Mouse (Mus musculus): ENCODE results near the gene Trim24. TPM values are rescaled to one million over a fixed set of nuclear protein-coding genes. Genes with fewer than 3 reads are reported as not detected.

Trim24 gene
- polyA plus RNA-seq, 1 experiment from 2014 or later = 17.2 TPM

- H3K9me3 ChIP-seq (replicated peaks; ENCODE audit: control insufficient read depth, low read length, poor library complexity, severe bottlenecking) = no peaks in the 10 kb centered on the region
- no peaks in the 10 kb centered on the region for H3K4me1 ChIP-seq (ENCODE audit: control insufficient read depth, insufficient read depth, low read length)
- no peaks in the 10 kb centered on the region for H3K36me3 ChIP-seq (ENCODE audit: control insufficient read depth, insufficient read depth, low read length)
- H3K27ac ChIP-seq (ENCODE audit: low read length) = no peak overlapping the region
- H3K9ac ChIP-seq (ENCODE audit: low read depth, low read length) = no peak overlapping the region
- ATAC-seq = no peak
- H3K27me3 ChIP-seq (ENCODE audit: control insufficient read depth, insufficient read depth, low read depth, low read length) = no peaks in the 10 kb centered on the region
- no peak overlapping the region for H3K4me2 ChIP-seq (ENCODE audit: low read length)
- 80% methylated on average over 4 of the region's 4 CpGs for WGBS
- no peak overlapping the region for H3K4me3 ChIP-seq (ENCODE audit: low read depth, low read length)
Observed at GRCm38 (mm10) chr6:37857196-37857874, 13.3 kb upstream of the Trim24 start.

GRCm38 (mm10) chr6:37858126-37858525 is 12.5 kb upstream of the Trim24 start:
- no peaks in the 10 kb centered on the region for H3K9me3 ChIP-seq (replicated peaks; ENCODE audit: control insufficient read depth, low read length, poor library complexity, severe bottlenecking)
- no peak for ATAC-seq
- no peak overlapping the region for H3K9ac ChIP-seq (ENCODE audit: low read depth, low read length)
- H3K4me3 ChIP-seq (ENCODE audit: low read depth, low read length) = no peak overlapping the region
- H3K36me3 ChIP-seq (ENCODE audit: control insufficient read depth, insufficient read depth, low read length) = no peaks in the 10 kb centered on the region
- H3K4me2 ChIP-seq (ENCODE audit: low read length) = no peak overlapping the region
- WGBS = 85% methylated on average over 4 of the region's 4 CpGs
- H3K27ac ChIP-seq (ENCODE audit: low read length) = no peak overlapping the region
- no peaks in the 10 kb centered on the region for H3K27me3 ChIP-seq (ENCODE audit: control insufficient read depth, insufficient read depth, low read depth, low read length)
- H3K4me1 ChIP-seq (ENCODE audit: control insufficient read depth, insufficient read depth, low read length) = no peaks in the 10 kb centered on the region

GRCm38 (mm10) chr6:37862893-37863292 is 7.7 kb upstream of the Trim24 start:
- no peak overlapping the region for H3K4me2 ChIP-seq (ENCODE audit: low read length)
- no peaks in the 10 kb centered on the region for H3K27me3 ChIP-seq (ENCODE audit: control insufficient read depth, insufficient read depth, low read depth, low read length)
- no peak overlapping the region for H3K27ac ChIP-seq (ENCODE audit: low read length)
- H3K9me3 ChIP-seq (replicated peaks; ENCODE audit: control insufficient read depth, low read length, poor library complexity, severe bottlenecking) = no peaks in the 10 kb centered on the region
- no peak overlapping the region for H3K4me3 ChIP-seq (ENCODE audit: low read depth, low read length)
- 91% methylated on average over 7 of the region's 7 CpGs for WGBS
- no peaks in the 10 kb centered on the region for H3K36me3 ChIP-seq (ENCODE audit: control insufficient read depth, insufficient read depth, low read length)
- H3K9ac ChIP-seq (ENCODE audit: low read depth, low read length) = no peak overlapping the region
- no peak for ATAC-seq
- H3K4me1 ChIP-seq (ENCODE audit: control insufficient read depth, insufficient read depth, low read length) = no peaks in the 10 kb centered on the region

- ATAC-seq = no peak
- H3K36me3 ChIP-seq (ENCODE audit: control insufficient read depth, insufficient read depth, low read length) = no peaks in the 10 kb centered on the region
Observed at GRCm38 (mm10) chr6:37863961-37864730, 6.5 kb upstream of the Trim24 start.

GRCm38 (mm10) chr6:37871137-37871851 is 683 bp downstream of the Trim24 start:
- Histone ChIP-seq H3K9ac (ENCODE audit: low read depth, low read length) (peak overlapping the region; percentile 91), H3K9me3 (replicated peaks; ENCODE audit: control insufficient read depth, low read length, poor library complexity, severe bottlenecking) (peaks cover 29% of the 10 kb centered on the region), H3K27me3 (ENCODE audit: control insufficient read depth, insufficient read depth, low read depth, low read length) (no peaks in the 10 kb centered on the region), H3K4me2 (ENCODE audit: low read length) (peak overlapping the region; percentile 30), H3K4me3 (ENCODE audit: low read depth, low read length) (peak overlapping the region; percentile 54), H3K36me3 (ENCODE audit: control insufficient read depth, insufficient read depth, low read length) (peaks cover 20% of the 10 kb centered on the region), H3K4me1 (ENCODE audit: control insufficient read depth, insufficient read depth, low read length) (0 out of 2 replicates have a peak, but pooled peaks cover 3% of the 10 kb centered on the region), H3K27ac (ENCODE audit: low read length) (peak overlapping the region; percentile 99)
- 0% methylated on average over 39 of the region's 70 CpGs for WGBS
- ATAC-seq = peak; percentile 77

More at GRCm38 (mm10) chr6:37863961-37864730, 6.5 kb upstream of the Trim24 start:
- H3K4me1 ChIP-seq (ENCODE audit: control insufficient read depth, insufficient read depth, low read length) = no peaks in the 10 kb centered on the region
- WGBS = 86% methylated on average over 2 of the region's 2 CpGs
- H3K9me3 ChIP-seq (replicated peaks; ENCODE audit: control insufficient read depth, low read length, poor library complexity, severe bottlenecking) = no peaks in the 10 kb centered on the region
- no peak overlapping the region for H3K27ac ChIP-seq (ENCODE audit: low read length)
- H3K4me2 ChIP-seq (ENCODE audit: low read length) = no peak overlapping the region
- H3K9ac ChIP-seq (ENCODE audit: low read depth, low read length) = no peak overlapping the region
- no peak overlapping the region for H3K4me3 ChIP-seq (ENCODE audit: low read depth, low read length)
- H3K27me3 ChIP-seq (ENCODE audit: control insufficient read depth, insufficient read depth, low read depth, low read length) = no peaks in the 10 kb centered on the region

GRCm38 (mm10) chr6:37872861-37873260 is 2.2 kb downstream of the Trim24 start:
- Histone ChIP-seq H3K9ac (ENCODE audit: low read depth, low read length) (no peak overlapping the region), H3K4me3 (ENCODE audit: low read depth, low read length) (no peak overlapping the region), H3K27me3 (ENCODE audit: control insufficient read depth, insufficient read depth, low read depth, low read length) (no peaks in the 10 kb centered on the region), H3K36me3 (ENCODE audit: control insufficient read depth, insufficient read depth, low read length) (peaks cover 30% of the 10 kb centered on the region), H3K27ac (ENCODE audit: low read length) (no peak overlapping the region), H3K9me3 (replicated peaks; ENCODE audit: control insufficient read depth, low read length, poor library complexity, severe bottlenecking) (peaks cover 37% of the 10 kb centered on the region), H3K4me2 (ENCODE audit: low read length) (no peak overlapping the region), H3K4me1 (ENCODE audit: control insufficient read depth, insufficient read depth, low read length) (0 out of 2 replicates have a peak, but pooled peaks cover 3% of the 10 kb centered on the region)
- ATAC-seq = no peak
- 91% methylated on average over 1 of the region's 1 CpGs for WGBS

- Histone ChIP-seq H3K4me2 (ENCODE audit: low read length) (no peak overlapping the region), H3K36me3 (ENCODE audit: control insufficient read depth, insufficient read depth, low read length) (peaks cover 35% of the 10 kb centered on the region), H3K9ac (ENCODE audit: low read depth, low read length) (no peak overlapping the region), H3K9me3 (replicated peaks; ENCODE audit: control insufficient read depth, low read length, poor library complexity, severe bottlenecking) (peaks cover 40% of the 10 kb centered on the region), H3K4me3 (ENCODE audit: low read depth, low read length) (no peak overlapping the region), H3K27ac (ENCODE audit: low read length) (no peak overlapping the region), H3K4me1 (ENCODE audit: control insufficient read depth, insufficient read depth, low read length) (0 out of 2 replicates have a peak, but pooled peaks cover 3% of the 10 kb centered on the region), H3K27me3 (ENCODE audit: control insufficient read depth, insufficient read depth, low read depth, low read length) (no peaks in the 10 kb centered on the region)
- ATAC-seq = no peak
Observed at GRCm38 (mm10) chr6:37873731-37874130, 3.1 kb downstream of the Trim24 start.

GRCm38 (mm10) chr6:37878206-37878605 is 7.6 kb downstream of the Trim24 start:
- Histone ChIP-seq H3K4me2 (ENCODE audit: low read length) (no peak overlapping the region), H3K9ac (ENCODE audit: low read depth, low read length) (no peak overlapping the region), H3K27ac (ENCODE audit: low read length) (no peak overlapping the region), H3K9me3 (replicated peaks; ENCODE audit: control insufficient read depth, low read length, poor library complexity, severe bottlenecking) (peaks cover 54% of the 10 kb centered on the region), H3K4me3 (ENCODE audit: low read depth, low read length) (no peak overlapping the region), H3K4me1 (ENCODE audit: control insufficient read depth, insufficient read depth, low read length) (no peaks in the 10 kb centered on the region), H3K36me3 (ENCODE audit: control insufficient read depth, insufficient read depth, low read length) (peaks cover 42% of the 10 kb centered on the region), H3K27me3 (ENCODE audit: control insufficient read depth, insufficient read depth, low read depth, low read length) (no peaks in the 10 kb centered on the region)
- 97% methylated on average over 1 of the region's 1 CpGs for WGBS
- no peak for ATAC-seq

Data from midbrain, embryonic 16.5 days (tissue).